Mouse (Mus musculus): ENCODE measurements around the gene Atp2c2. TPM values are rescaled to one million over a fixed set of nuclear protein-coding genes. Genes with fewer than 3 reads are reported as not detected.
A peak's percentile ranks its signal among the peaks of the same experiment; 100 is the strongest.

Gene Atp2c2
- total RNA-seq, 2 experiments from 2014 or later = 1.8 to 1.9 TPM

GRCm38 (mm10) chr8:119779013-119779737, 79.4 kb downstream of the Atp2c2 start:
- DNase-seq (ENCODE audit: low spot score in 2 of 2) = peak; percentile 91
- intact Hi-C loops (cut with DNase I) = loop anchor here (1.0 to 10.0 kb wide), 2 partner anchors 93 to 334 kb away; partner anchors contain the start of gene Necab2

GRCm38 (mm10) chr8:119780402-119781049, 80.7 kb downstream of the Atp2c2 start:
- no peak for DNase-seq (ENCODE audit: low spot score in 2 of 2)
- intact Hi-C loops (cut with DNase I) = loop anchor here (5.0 kb wide), 2 partner anchors 147 to 292 kb away; no protein-coding TSS in a partner anchor

- intact Hi-C loops (cut with DNase I) = loop anchor here (5.0 kb wide), 2 partner anchors 146 to 291 kb away; no protein-coding TSS in a partner anchor
- DNase-seq (ENCODE audit: low spot score in 2 of 2) = no peak
These were observed 81.5 kb downstream of the Atp2c2 start for GRCm38 (mm10) chr8:119781086-119781840.

- intact Hi-C loops (cut with DNase I) = loop anchor here (1.0 to 5.0 kb wide), 3 partner anchors 61 to 290 kb away; no protein-coding TSS in a partner anchor
- DNase-seq (ENCODE audit: low spot score in 2 of 2) = peak; percentile 88 to 91
These were observed 82.9 kb downstream of the Atp2c2 start for GRCm38 (mm10) chr8:119782715-119783114.

GRCm38 (mm10) chr8:119783579-119783978, 83.8 kb downstream of the Atp2c2 start:
- DNase-seq (ENCODE audit: low spot score in 2 of 2) = no peak
- intact Hi-C loops (cut with DNase I) = loop anchor here (5.0 kb wide), 2 partner anchors 144 to 289 kb away; no protein-coding TSS in a partner anchor

GRCm38 (mm10) chr8:119784141-119784574, 84.3 kb downstream of the Atp2c2 start:
- intact Hi-C loops (cut with DNase I) = loop anchor here (5.0 kb wide), 2 partner anchors 143 to 288 kb away; no protein-coding TSS in a partner anchor
- no peak for DNase-seq (ENCODE audit: low spot score in 2 of 2)

DNA sequence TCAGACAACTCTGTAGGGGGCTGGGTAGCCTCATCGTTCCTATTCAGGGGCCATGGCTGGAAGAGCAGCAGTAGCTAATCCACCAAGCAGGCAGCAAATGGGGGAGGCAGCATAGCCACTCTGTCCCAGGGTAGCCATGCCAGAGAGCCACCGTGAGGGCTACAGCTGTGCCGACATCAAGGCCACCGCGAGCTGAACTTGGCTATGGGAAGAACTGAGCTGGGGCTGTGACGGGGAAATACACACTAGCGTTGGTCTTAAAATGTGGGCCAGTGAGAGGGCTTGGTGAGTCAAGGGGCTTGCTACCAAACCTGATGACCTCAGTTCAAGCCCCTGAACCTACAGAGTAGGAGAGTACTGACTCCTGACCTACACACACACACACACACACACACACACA, 84.9 kb downstream of the Atp2c2 start:
- intact Hi-C loops (cut with DNase I) = loop anchor here (5.0 kb wide), 2 partner anchors 143 to 288 kb away; no protein-coding TSS in a partner anchor
- no peak for DNase-seq (ENCODE audit: low spot score in 2 of 2)

GRCm38 (mm10) chr8:119785764-119786405, 86.1 kb downstream of the Atp2c2 start:
- DNase-seq (ENCODE audit: low spot score in 2 of 2) = no peak
- intact Hi-C loops (cut with DNase I) = no loop called here

DNA sequence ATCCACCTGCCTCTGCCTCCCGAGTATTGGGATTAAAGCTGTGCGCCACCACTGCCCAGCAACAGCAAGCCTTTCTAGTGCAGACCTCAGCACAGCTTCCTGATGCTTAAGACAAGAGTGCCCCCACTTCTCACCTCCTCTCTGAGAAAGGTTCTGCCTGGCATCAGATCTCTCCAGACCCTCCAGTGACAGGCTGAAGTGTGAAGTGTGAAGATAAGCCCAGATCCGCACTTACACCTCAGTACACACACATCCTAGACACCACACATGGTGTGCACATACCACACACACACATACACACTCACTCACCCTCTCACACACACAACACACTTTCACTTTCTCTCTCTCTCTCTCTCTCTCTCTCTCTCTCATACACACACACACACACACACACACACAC, 87.1 kb downstream of the Atp2c2 start:
- intact Hi-C loops (cut with DNase I) = no loop called here

DNA sequence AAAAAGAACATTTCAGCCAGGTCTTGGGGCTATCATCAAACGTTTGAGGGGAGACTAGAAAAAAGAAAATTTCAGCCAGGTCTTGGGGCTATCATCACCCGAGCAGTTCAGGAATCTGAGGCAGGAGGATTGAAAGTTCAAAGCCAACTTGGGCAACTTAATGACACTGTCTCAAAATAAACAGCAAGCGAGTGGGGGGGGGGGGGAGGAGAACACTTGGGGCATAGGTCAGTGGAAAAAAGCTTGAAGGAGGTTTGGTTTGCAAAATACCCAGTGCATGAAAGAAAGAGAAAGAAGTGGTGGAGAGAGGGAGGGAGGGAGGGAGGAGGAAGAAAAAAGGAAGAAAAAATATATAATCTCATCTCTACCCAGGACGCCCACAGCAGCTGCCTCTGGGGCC, 87.5 kb downstream of the Atp2c2 start:
- intact Hi-C loops (cut with DNase I) = no loop called here

More for the DNA sequence above, 87.1 kb downstream of the Atp2c2 start:
- DNase-seq (ENCODE audit: low spot score in 2 of 2) = no peak

GRCm38 (mm10) chr8:119788607-119789381, 89.0 kb downstream of the Atp2c2 start:
- intact Hi-C loops (cut with DNase I) = no loop called here

More for the DNA sequence above, 87.5 kb downstream of the Atp2c2 start:
- no peak for DNase-seq (ENCODE audit: low spot score in 2 of 2)

GRCm38 (mm10) chr8:119789581-119789980, 89.8 kb downstream of the Atp2c2 start:
- intact Hi-C loops (cut with DNase I) = no loop called here

More at GRCm38 (mm10) chr8:119788607-119789381, 89.0 kb downstream of the Atp2c2 start:
- no peak for DNase-seq (ENCODE audit: low spot score in 2 of 2)

DNA sequence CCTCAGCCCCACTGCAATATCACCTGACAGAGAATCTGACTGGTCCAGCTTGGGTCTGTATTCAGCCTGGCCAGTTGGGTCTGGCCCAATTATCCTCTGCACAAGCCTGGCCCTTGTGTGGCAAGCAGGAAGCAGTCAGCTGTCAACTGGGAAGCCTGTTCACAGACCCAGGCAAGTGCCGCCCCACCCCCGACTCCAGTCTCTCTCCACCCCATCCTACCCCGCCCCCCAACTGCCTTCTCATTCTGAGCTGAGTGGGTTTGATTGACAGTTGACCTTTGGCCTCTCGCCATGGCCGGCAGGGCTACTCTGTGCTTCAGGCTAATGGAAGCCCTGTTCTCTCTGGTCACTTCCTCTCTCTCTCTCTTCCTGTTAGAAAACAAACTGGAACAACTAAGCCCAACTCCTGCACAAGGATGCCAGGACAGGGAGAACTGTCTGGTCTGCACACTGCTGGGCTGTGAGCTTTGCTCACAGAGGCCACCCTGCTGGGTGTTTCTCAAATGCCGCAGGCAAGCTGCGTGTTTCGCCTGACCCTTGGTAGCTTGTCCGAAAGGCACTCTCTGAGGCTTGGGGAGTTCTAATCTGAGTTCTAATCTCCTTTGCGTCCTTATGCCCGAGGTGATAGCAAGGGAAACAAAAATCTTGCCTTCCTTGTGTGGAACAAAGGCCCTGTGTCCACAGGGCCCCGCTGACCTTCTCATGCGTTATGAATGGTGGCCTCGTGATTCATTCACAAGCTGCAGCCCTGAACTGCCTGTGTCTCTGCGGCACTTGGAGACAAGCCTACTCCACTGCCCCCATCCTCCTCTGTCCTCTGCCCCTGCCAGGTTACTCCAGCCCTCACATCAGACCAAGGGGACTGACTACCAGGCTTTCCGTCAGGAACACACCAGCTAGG, 92.2 kb downstream of the Atp2c2 start:
- no peak for DNase-seq (ENCODE audit: low spot score in 2 of 2)
- intact Hi-C loops (cut with DNase I) = no loop called here

More at GRCm38 (mm10) chr8:119789581-119789980, 89.8 kb downstream of the Atp2c2 start:
- no peak for DNase-seq (ENCODE audit: low spot score in 2 of 2)

GRCm38 (mm10) chr8:119794689-119795088, 94.9 kb downstream of the Atp2c2 start:
- intact Hi-C loops (cut with DNase I) = no loop called here
- no peak for DNase-seq (ENCODE audit: low spot score in 2 of 2)

- DNase-seq (ENCODE audit: low spot score in 2 of 2) = no peak
- intact Hi-C loops (cut with DNase I) = no loop called here
These were observed 95.8 kb downstream of the Atp2c2 start for GRCm38 (mm10) chr8:119795651-119796050.

- intact Hi-C loops (cut with DNase I) = no loop called here
- peak; percentile 77 to 96 for DNase-seq (ENCODE audit: low spot score in 2 of 2)
These were observed 98.6 kb downstream of the Atp2c2 start for GRCm38 (mm10) chr8:119798170-119798964.

- no peak for DNase-seq (ENCODE audit: low spot score in 2 of 2)
- intact Hi-C loops (cut with DNase I) = no loop called here
These were observed 99.1 kb downstream of the Atp2c2 start for GRCm38 (mm10) chr8:119798965-119799264.
